Mouse (Mus musculus): ENCODE data around the gene Trir. TPM values are rescaled to one million over a fixed set of nuclear protein-coding genes. Genes with fewer than 3 reads are reported as not detected.
A peak's percentile ranks its signal among the peaks of the same experiment; 100 is the strongest.

Trir gene
- polyA plus RNA-seq, 2 experiments from 2014 or later = 15.5 to 28.1 TPM

GRCm38 (mm10) chr8:85037366-85037680, 10.7 kb downstream of the Trir start:
- ATAC-seq = no peak

GRCm38 (mm10) chr8:85037681-85038531, 11.3 kb downstream of the Trir start:
- peak; percentile 31 for ATAC-seq

GRCm38 (mm10) chr8:85043619-85044018, 17.0 kb downstream of the Trir start:
- no peak for ATAC-seq

GRCm38 (mm10) chr8:85057367-85057766, 30.7 kb downstream of the Trir start:
- no peak for ATAC-seq

- ATAC-seq = peak; percentile 99
These were observed 33.4 kb downstream of the Trir start, which contains the start of gene Fbxw9 for GRCm38 (mm10) chr8:85059879-85060616. Fbxw9 (plus strand) TSS chr8:85060055.

GRCm38 (mm10) chr8:85062603-85063002, 36.0 kb downstream of the Trir start:
- ATAC-seq = no peak

- no peak for ATAC-seq
These were observed 38.6 kb downstream of the Trir start for GRCm38 (mm10) chr8:85065213-85065612.

GRCm38 (mm10) chr8:85067155-85067554, 40.5 kb downstream of the Trir start:
- ATAC-seq = no peak

- no peak for ATAC-seq
These were observed 41.4 kb downstream of the Trir start, which contains the start of gene Gm5741 for GRCm38 (mm10) chr8:85067982-85068381. Gm5741 (minus strand) TSS chr8:85067982.

- no peak for ATAC-seq
These were observed 44.4 kb downstream of the Trir start for GRCm38 (mm10) chr8:85071041-85071440.

GRCm38 (mm10) chr8:85071514-85072281, 45.1 kb downstream of the Trir start, which contains the start of gene Dhps:
Dhps (plus strand) TSS chr8:85071757.
- ATAC-seq = peak; percentile 91

GRCm38 (mm10) chr8:85072364-85072929, 45.8 kb downstream of the Trir start:
- no peak for ATAC-seq

- no peak for ATAC-seq
These were observed 46.5 kb downstream of the Trir start for GRCm38 (mm10) chr8:85073041-85073612.

- no peak for ATAC-seq
These were observed 47.5 kb downstream of the Trir start for GRCm38 (mm10) chr8:85074167-85074566.

GRCm38 (mm10) chr8:85074617-85075016, 48.0 kb downstream of the Trir start:
- ATAC-seq = no peak

GRCm38 (mm10) chr8:85076001-85076400, 49.4 kb downstream of the Trir start:
- ATAC-seq = no peak

GRCm38 (mm10) chr8:85076993-85077392, 50.4 kb downstream of the Trir start:
- peak; percentile 68 for ATAC-seq

Other genes starting within 250 kb of the Trir start
- 1 to 10 TPM; 2.8 to 7.2 TPM for gene Nfix, start 226.5 kb upstream of the Trir start, polyA plus RNA-seq (2017; shearing (Covaris generic))
- gene Dand5, start 204.0 kb upstream of the Trir start, polyA plus RNA-seq (2017; shearing (Covaris generic)) = 1 to 10 TPM; 4.9 to 7.6 TPM
- 10 to 100 TPM; 14.3 to 16.4 TPM for gene Gadd45gip1, start 195.3 kb upstream of the Trir start, polyA plus RNA-seq (2017; shearing (Covaris generic))
- 100 to 1,000 TPM; 139 to 160 TPM for gene Rad23a, start 186.2 kb upstream of the Trir start, polyA plus RNA-seq (2017; shearing (Covaris generic))
- gene Calr, start 179.9 kb upstream of the Trir start, polyA plus RNA-seq (2017; shearing (Covaris generic)) = 100 to 1,000 TPM; 250 to 281 TPM
- gene Farsa, start 169.8 kb upstream of the Trir start, polyA plus RNA-seq (2017; shearing (Covaris generic)) = 100 to 1,000 TPM in 1 of 2 experiments, 10 to 100 TPM in 1; 67.4 to 122 TPM
- 1 to 10 TPM; 6.5 to 9.0 TPM for gene Syce2, start 154.7 kb upstream of the Trir start, polyA plus RNA-seq (2017; shearing (Covaris generic))
- gene Gcdh, start 132.9 kb upstream of the Trir start, polyA plus RNA-seq (2017; shearing (Covaris generic)) = 10 to 100 TPM; 21.5 to 32.7 TPM
- under 1 TPM in 1 of 2 experiments, not detected in 1; 0.22 TPM for gene Klf1, start 124.9 kb upstream of the Trir start, polyA plus RNA-seq (2017; shearing (Covaris generic))
- 10 to 100 TPM; 25.7 to 29.7 TPM for gene Dnase2a, start 118.3 kb upstream of the Trir start, polyA plus RNA-seq (2017; shearing (Covaris generic))
- gene Mast1, start 89.5 kb upstream of the Trir start, polyA plus RNA-seq (2017; shearing (Covaris generic)) = 1 to 10 TPM; 1.2 to 1.3 TPM
- not detected for gene Rtbdn, start 79.8 kb upstream of the Trir start, polyA plus RNA-seq (2017; shearing (Covaris generic))
- gene Gm49661, start 57.4 kb upstream of the Trir start, polyA plus RNA-seq (2017; shearing (Covaris generic)) = not detected
- 100 to 1,000 TPM; 213 to 298 TPM for gene Prdx2, start 57.2 kb upstream of the Trir start, polyA plus RNA-seq (2017; shearing (Covaris generic))
- 100 to 1,000 TPM in 1 of 2 experiments, 10 to 100 TPM in 1; 78.9 to 109 TPM for gene Rnaseh2a, start 57.1 kb upstream of the Trir start, polyA plus RNA-seq (2017; shearing (Covaris generic))
- gene Junb, start 48.1 kb upstream of the Trir start, polyA plus RNA-seq (2017; shearing (Covaris generic)) = 10 to 100 TPM; 18.9 to 29.4 TPM
- 1 to 10 TPM; 4.2 to 5.6 TPM for gene Hook2, start 36.2 kb upstream of the Trir start, polyA plus RNA-seq (2017; shearing (Covaris generic))
- not detected for gene Best2, start 12.3 kb upstream of the Trir start, polyA plus RNA-seq (2017; shearing (Covaris generic))
- gene Asna1, start 1.5 kb upstream of the Trir start, polyA plus RNA-seq (2017; shearing (Covaris generic)) = 10 to 100 TPM; 53.8 to 73.8 TPM
- 10 to 100 TPM; 15.0 to 30.1 TPM for gene Tnpo2, start 10.1 kb downstream of the Trir start, polyA plus RNA-seq (2017; shearing (Covaris generic))
- gene Fbxw9, start 33.2 kb downstream of the Trir start, polyA plus RNA-seq (2017; shearing (Covaris generic)) = 1 to 10 TPM; 3.2 to 4.9 TPM
- gene Gm5741, start 41.2 kb downstream of the Trir start, polyA plus RNA-seq (2017; shearing (Covaris generic)) = 1 to 10 TPM; 1.1 to 3.6 TPM
- gene Dhps, start 44.9 kb downstream of the Trir start, polyA plus RNA-seq (2017; shearing (Covaris generic)) = 10 to 100 TPM; 42.7 to 45.0 TPM
- gene Wdr83os, start 53.9 kb downstream of the Trir start, polyA plus RNA-seq (2017; shearing (Covaris generic)) = 100 to 1,000 TPM; 130 to 136 TPM
- 10 to 100 TPM; 41.0 to 56.0 TPM for gene Wdr83, start 54.5 kb downstream of the Trir start, polyA plus RNA-seq (2017; shearing (Covaris generic))
- 100 to 1,000 TPM in 1 of 2 experiments, 10 to 100 TPM in 1; 98.3 to 117 TPM for gene Man2b1, start 56.4 kb downstream of the Trir start, polyA plus RNA-seq (2017; shearing (Covaris generic))
- not detected for gene Zfp791, start 96.3 kb downstream of the Trir start, polyA plus RNA-seq (2017; shearing (Covaris generic))
- gene Cks1brt, start 125.1 kb downstream of the Trir start, polyA plus RNA-seq (2017; shearing (Covaris generic)) = not detected
- gene Olfr371, start 199.2 kb downstream of the Trir start, polyA plus RNA-seq (2017; shearing (Covaris generic)) = not detected

All from CD4-positive, CD25-positive, alpha-beta regulatory T cell, adult 4 months (primary cell).